Mouse (Mus musculus): ENCODE measurements around the gene Pdlim7.

Pdlim7 gene

DNA sequence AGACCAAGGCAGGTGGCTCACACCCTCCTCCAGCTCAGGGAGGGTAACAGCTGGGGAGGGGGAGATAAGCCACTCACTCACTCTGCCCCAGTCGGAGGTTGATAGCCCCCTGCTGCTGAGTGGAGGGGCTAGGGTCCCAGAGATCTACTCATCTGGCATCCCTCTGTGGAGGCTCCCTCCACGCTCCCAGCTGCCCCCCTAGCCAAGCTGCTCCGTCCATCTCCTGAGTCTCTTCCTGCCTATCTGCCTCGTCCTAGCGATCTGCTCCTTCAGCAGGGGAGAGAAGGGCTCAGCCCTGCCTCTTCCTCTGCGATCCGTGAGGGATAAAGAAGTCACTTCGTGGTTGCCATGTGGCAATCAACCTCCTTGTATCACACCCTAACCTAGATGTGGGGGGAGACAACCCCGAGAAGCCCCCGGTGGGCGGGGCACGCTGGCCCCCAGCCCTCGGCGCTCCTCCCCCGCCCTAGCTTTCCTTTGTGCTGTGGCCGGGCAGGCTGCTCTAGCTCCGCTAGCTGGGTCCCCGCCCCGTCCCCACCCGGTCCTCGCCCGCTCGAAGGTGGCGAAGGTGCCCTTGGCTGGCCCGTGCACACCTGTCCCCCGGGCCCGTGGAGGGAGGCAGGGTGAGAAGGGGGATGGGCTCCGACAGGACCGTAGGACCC is 26.4 kb downstream of the Pdlim7 start:
- DNase-seq (ENCODE audit: low spot score in 2 of 2), result no peak

DNA sequence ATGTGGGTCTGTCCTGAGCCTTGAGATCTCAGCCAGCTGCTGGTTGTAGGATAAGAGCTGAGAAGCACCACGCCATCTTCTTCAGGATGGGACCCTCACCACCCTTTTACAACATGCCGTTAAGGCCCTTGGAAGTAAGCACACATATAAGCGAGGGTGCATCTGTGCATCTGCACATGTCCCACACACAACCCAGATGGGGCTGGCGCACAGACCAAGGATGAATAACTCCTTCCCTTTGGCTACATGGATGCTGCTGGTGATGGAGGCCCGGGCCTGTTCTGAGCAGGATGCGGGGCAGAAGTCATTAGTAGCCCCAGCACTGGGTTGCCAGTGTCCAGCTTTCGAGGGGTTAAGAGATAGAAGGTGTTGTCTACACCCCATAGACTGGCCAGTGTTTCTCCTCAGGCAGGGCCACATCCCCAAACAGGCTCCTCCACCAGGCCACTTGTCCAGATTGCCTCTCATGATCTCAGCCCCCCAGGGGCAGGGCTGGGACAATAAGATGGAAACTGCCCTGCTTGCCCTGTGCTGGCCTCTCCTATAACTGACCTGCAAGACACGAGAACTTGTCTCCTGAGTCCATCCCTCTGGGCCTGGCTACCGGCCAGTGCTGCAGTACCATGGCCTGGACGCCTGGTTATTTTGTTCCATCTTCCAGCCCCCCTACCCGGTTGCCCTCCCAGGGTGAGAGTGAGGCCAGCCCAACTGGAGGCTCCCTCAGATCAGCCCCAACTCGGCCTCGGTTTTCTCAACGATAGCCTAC is 27.3 kb downstream of the Pdlim7 start:
- no peak for DNase-seq (ENCODE audit: low spot score in 2 of 2)

DNA sequence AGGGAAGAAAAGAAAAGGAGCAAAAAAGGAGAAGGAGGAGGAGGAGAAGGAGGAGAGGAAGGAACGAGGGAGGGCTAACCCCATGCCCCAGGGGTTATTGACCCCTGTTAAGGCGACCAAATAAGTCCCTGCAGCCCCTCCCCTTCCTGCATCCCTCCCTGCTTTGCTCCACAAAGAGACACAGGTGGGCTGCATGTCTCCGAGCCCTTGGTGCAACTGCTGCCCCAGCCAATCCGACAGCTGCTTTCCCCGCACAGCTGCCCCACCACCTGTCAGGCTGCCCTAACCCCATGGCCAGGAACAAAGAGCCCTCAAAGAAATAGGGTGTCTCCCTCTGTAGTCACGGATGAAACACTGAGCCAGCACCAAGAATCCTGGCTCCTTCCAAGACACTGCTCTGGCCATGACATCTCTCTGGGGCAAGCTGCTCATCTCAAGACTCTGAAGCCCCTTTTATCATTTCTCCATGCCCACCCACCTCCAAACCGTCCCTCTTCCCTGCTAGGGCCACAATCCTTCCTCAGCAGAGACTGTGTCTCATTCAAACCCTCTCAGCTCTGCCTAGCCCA is 28.9 kb downstream of the Pdlim7 start:
- no peak for DNase-seq (ENCODE audit: low spot score in 2 of 2)

DNA sequence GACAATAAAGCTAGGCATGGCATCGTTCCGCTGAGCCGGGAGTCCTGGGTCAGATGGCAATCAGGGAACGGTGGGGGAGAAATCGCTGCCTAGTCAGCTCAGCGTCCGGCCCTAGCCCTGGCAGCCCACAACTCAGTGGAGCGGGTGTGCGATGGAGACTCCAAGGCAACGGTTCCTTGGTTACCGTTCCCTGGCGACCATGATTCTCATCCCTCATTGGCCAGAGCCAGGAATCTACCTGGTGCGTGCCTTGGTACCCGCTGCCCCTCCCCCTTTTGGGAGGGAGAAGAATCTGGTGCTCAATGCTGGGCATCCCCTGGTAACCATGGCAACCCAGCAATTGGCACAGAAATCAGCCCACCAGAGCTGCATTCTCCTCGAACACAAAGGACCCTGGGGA is 29.9 kb downstream of the Pdlim7 start:
- DNase-seq (ENCODE audit: low spot score in 2 of 2), result no peak

DNA sequence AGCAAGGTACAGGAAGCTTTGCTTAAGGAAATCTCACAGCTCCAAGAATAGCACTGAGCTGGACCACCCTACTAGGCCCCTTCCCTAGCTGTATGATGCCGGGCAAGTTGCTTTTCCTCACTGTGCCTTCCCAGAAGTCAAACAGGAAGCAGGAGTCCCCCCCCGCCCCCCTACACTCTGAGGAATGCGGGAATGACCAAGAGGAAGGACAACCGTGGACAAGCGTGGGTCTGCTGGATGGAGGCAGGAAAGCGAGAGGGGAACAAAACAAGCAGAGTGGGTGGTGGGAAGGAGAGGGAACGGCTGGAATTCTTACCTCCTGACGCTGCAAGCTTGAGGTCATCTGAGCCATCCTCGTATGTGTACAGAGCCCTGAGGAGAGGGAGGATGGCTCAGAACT is 30.4 kb downstream of the Pdlim7 start:
- no peak for DNase-seq (ENCODE audit: low spot score in 2 of 2)

DNA sequence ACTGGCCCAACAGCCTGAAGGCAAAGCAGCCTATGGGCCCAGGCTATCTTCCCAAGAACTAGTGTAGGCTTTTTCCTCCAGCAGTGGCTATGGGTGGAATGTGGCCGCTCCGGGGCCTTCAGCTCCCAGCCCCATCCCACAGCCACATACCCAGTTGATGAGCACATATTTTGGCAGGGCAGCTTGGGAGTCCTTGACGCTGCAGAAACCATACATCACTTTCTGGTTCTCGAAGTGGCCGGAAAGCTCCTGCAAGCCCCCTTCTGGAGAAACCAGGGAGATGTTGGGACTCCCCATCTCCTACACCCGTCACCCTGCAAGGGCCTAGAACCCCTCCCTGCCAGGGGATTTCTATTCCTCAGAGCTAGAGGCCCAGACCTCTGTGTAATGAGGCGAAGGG is 30.9 kb downstream of the Pdlim7 start:
- no peak for DNase-seq (ENCODE audit: low spot score in 2 of 2)

DNA sequence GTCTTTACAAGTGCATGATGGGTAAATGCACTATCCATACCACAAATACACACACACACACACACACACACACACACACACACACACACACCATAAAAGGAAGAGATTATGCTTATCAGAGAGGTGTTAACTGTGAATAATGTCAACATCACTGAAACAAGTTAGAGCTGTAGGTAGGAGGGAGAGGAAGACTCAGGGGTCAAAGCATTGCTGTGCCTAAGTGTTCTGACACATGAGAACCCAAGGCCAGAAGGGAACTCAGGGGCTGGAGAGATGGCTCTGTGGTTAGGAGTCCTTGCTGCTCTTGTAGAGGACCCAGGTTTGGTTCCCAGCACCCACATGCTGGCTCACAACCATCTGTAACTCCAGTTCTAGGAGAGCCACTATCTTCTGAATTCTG is 33.5 kb downstream of the Pdlim7 start:
- no peak for DNase-seq (ENCODE audit: low spot score in 2 of 2)

DNA sequence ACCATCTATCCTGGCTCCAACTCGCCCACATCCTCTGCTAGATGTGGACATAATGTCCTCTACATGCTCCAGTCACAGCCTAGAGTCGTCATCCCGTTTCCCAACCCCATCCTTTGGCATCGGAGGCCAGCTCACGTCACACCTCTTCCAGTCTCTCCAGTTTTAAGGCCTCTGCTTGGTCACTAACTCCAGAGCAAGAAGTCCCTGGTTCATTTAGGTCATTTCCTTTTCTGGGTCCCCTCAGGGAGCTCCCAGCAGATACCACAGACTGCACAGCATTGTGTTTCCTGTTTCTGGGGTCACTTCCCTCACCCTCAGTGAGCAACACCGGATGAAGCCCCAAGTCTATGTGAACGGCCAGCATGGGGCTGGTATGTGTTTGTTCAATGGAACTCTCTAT is 34.5 kb downstream of the Pdlim7 start:
- DNase-seq (ENCODE audit: low spot score in 2 of 2), result peak; percentile 65 to 66

DNA sequence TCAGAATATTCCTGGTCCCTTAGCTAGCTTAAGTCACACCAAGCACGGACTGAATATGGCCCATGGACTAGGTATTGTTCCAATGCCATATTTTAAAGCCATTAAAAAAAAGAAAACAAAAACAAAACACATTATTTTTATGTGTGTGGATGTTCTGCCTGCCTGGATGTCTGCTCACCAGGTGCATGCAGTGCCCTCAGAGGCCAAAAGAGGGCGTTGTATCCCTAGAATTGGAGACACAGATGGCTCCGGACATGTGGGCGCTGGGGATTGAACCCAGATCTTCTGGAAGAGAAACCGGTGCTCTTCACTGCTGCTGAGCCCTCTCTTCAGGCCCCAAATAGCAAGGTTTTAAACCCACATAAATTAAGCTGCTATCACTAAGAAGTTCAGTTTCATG is 35.4 kb downstream of the Pdlim7 start:
- DNase-seq (ENCODE audit: low spot score in 2 of 2), result no peak

DNA sequence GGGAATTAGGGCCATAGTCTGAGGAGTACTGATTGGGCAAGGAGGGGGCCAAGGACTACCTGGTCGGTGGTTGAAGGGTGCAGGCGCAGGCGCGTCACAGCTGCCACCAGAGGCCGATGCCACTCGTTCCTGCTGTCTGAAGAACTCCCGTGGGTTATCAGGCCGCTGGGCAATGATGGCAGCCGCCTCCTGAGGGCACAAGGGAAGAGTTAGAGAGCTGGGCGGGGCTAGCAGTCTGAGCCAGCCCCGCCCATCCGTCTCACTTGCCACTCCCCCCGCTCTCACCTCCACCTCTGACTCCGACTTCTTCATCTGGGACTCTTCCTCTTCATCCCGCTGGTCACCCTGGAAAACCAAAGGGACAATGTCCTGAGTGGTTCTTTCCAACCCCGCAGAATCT is 36.0 kb downstream of the Pdlim7 start:
- DNase-seq (ENCODE audit: low spot score in 2 of 2), result no peak

DNA sequence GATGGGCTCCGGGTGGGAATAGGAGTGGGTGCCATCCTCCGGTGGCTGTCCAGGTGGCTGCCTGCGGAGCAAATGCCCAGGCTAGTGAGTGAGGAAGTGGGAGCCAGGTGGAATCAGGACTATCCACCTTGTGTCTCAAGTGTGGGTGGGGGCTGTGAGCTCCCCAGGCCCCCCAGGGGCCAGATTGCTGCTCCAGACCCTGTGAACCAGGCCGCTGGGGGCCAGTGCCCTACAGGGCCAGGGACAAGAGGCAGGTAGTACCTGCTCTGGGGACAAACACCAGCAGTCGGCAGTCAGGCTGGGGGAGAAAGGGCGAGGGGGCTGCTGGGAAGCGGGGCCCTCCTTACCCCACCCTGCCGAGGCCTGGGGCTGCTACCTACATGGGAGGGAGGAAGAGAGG is 37.2 kb downstream of the Pdlim7 start:
- no peak for DNase-seq (ENCODE audit: low spot score in 2 of 2)

DNA sequence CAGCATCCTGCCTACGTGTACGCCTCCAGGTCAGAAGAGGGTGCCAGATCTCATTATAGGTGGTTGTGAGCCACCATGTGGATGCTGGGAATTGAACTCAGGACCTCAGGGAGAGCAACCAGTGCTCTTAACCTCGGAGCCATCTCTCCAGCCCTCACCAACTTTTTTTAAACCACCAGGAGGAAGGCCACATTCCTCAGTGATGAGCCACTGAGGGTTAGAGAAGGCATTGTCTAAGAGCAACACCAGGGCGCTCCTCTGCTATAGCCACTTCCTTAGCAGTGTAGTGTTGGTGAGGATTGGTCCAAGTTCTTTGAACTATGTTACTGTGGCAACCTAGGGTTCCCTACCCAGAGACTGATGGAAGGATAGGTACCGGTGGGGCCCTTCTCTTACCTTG is 37.7 kb downstream of the Pdlim7 start:
- DNase-seq (ENCODE audit: low spot score in 2 of 2), result no peak

DNA sequence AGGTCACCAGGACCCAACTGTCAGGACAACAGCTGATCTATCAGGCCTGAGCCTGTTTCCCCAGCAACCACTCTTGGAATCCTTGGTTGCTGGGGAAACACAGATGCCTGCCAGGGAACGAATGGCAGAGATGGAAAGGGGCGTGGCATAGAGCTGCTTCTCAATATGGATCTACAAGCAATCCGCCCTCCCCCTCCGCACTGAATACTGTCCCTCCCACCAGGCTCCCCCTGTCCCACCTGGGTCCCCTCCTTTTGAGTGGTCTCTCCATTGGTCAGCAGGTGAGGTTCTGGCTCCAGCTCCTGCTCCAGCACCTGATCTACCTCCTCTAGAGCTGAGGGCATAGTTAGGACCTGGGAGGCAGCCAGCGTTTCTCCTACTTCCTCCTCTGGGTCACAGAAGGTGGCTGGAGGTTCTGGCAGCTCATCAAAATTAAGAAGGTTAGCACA is 38.8 kb downstream of the Pdlim7 start:
- no peak for DNase-seq (ENCODE audit: low spot score in 2 of 2)

DNA sequence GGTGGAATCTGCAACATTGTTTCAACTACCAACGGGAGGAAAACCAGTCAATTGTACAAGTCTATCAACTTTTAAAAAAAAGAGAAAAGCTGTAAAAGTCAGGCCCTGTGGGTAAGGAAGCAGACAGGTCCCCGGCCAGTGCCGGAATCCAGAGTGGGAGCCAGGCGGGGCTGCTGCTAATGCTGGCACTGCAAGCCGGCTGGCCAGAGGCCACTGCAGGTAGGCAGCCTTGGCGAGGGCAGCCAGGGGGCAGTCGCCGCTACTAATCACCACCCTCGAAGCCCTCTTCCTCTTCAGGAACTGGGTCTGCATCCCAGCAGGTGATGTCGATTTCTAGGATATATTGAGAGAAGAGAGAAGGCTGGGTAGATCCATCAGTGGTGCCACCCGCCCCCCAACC is 39.5 kb downstream of the Pdlim7 start:
- DNase-seq (ENCODE audit: low spot score in 2 of 2), result no peak

DNA sequence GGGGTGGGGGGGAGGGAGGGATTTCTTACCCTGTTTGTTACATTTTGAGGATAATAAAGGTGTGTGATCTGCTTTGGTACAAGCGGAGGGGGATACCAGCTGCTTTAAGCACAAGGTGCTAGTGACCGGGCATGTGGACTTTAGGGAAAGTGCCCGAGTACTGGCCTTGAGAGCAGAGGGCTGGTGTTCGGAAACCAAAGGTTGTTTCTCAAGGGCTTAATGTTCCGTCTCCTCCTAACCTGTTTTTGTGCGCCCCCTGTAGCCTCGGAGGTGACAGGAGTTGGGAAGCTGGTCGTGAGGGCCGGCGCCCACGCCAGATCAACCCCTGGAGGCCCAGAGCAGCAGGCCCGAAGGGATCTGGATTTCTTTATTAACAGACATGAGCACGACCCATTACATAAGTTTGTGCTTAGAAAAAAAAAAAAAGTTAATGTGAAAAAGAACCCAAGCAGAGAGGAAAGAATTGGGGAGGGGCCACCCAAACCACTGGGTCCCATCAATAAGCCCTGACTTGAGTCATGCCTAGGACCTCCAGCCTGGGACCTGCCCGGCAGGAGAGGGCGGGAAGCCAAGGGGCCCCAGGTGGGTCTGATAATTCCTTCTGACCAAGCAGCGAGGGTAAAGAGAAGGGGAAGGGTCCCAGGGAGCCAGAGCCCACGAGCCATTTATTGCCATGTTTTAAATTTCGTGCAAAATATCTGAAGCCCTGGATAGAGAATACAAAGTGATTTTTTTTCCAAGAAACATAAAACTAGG is 40.2 kb downstream of the Pdlim7 start:
- no peak for DNase-seq (ENCODE audit: low spot score in 2 of 2)

DNA sequence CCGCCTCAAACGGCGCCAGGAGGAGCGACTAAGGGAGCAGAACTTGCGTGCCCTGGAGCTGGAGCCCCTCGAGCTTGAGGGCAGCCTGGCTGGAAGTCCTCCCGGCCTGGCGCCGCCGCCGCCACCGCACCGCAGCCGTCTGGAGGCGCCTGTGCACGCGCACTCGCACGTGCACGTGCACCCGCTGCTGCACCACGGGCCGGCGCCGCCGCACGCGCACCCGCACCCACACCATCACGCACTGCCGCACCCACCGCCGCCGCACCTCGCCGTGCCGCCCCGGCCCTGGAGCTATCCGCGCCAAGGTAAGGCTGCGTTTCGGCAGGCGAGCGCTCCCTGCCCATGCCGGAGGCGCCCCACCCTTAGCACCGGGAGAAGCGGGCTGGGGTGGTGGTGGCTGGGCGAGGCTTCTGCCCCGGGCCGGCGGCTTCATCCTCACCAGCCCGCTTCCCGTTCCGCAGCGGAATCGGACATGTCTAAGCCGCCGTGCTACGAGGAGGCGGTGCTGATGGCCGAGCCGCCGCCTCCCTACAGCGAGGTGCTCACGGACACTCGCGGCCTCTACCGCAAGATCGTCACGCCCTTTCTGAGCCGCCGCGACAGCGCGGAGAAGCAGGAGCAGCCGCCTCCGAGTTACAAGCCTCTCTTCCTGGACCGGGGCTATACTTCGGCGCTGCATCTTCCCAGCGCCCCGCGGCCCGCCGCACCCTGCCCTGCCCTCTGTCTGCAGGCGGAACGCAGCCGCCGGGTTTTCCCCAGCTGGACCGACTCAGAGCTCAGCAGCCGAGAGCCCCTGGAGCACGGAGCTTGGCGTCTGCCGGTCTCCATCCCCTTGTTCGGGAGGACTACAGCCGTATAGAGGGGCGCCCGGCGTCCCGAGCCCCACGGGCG is 41.1 kb downstream of the Pdlim7 start:
- DNase-seq (ENCODE audit: low spot score in 2 of 2), result peak; percentile 58

DNA sequence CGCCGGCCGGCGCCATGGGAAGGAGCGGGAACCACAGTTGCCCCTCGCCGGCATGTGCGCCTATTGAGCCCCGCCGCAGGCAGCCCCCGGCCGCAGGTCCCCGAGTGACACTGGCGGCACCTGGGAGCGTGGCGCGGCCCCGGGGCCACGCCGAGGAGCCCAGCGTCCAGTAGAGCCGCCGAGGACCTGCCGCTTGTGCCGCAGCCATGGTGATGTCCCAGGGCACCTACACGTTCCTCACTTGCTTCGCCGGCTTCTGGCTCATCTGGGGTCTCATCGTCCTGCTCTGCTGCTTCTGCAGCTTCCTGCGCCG is 41.7 kb downstream of the Pdlim7 start:
- DNase-seq (ENCODE audit: low spot score in 2 of 2), result no peak

DNA sequence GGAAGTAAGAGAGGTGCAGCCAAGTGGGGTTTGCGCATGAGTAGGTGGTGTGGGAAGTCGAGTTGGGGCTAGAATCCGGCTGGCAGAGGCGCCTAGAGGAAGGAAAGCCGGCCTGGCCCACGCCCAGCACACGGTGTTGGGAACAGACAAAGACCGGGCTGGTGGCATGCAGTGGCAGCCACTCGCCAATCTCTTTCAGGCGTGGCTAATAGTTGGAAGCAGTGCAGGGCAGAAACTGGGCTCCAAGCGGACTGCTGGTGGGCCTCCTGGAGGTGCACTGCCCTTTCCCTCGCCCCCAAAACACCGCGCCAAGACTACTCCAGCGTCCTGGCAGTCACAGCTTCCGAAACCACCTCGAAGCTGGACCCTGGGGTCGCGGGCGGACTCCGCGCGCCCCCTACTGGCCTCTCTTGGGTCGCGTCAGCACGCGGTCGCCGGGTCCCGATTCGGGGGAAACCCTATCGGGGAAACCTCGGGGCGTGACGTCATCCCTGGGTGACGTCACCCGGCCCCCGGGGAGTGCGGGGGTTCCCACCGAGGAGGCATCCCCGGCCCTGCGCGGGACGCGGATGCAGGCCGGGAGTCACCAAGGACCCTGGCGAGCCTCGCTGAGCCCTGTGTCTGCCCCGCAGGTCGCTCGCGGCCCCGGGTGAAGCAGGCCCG is 42.2 kb downstream of the Pdlim7 start:
- peak; percentile 79 to 86 for DNase-seq (ENCODE audit: low spot score in 2 of 2)

DNA sequence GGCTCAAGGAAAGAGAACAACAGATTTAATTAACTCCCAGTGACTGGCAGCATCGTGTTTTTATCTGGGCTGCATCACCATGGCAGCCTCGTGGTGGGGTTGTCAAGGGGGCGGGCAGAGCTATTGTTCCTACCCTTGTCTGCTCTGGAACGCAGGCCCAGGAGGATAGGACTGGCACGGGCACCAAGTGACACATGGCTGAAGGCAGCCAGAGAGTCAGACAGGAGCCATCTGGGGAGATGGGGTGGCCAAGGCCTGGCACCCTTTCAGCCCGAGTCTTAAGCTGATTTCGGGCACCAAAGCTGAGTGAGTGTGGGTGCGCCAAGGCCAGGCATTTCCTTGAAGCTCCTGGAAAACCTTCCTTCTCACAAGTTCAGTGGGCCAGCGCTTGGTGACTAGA is 43.1 kb downstream of the Pdlim7 start:
- no peak for DNase-seq (ENCODE audit: low spot score in 2 of 2)

DNA sequence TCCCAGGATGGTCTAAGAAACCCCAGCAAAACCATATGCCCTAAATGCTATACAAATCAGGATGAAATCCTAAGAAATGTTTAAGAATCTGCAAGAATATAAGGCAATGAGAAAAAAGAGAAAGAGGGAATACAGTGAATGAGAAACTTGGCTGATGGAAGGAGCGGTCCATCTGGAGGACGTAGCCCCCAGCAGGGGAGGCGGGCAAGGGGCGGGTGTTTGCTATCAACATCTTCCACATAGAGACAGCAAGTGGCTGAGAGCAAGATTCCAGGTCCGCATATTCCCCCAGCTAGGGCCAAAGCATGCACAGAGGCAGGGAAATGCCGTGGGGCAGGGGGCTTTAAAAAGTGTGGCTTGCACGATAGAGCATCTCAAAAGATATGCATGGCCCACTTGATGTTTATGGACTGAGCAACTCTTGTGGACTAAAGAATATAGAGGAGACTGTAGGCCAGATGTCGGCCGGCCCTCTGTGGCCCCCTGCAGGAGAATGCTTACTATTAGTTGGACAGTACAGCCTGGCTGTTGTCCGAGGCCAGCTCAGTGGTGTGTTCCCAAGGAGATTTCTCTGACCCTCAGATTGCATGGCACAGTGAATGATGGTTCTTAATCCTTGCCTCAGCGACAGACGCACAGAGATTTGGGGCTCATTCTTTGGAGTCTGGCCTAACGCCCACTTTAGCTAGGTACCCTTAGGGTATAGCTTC is 44.5 kb downstream of the Pdlim7 start:
- DNase-seq (ENCODE audit: low spot score in 2 of 2), result peak; percentile 48 to 59

All from spleen, postnatal 36 days (tissue).